Mouse (Mus musculus): ENCODE data around the gene Tbc1d10c. TPM values are rescaled to one million over a fixed set of nuclear protein-coding genes. Genes with fewer than 3 reads are reported as not detected.
A peak's percentile ranks its signal among the peaks of the same experiment; 100 is the strongest.

The Tbc1d10c gene
- total RNA-seq (2021), result 1 to 10 TPM; 1.2 to 1.3 TPM

GRCm38 (mm10) chr19:4190831-4191334 lies at the start of gene Tbc1d10c:
Gene Tbc1d10c (minus strand): TSS chr19:4191284.
- DNase-seq (ENCODE audit: extremely low spot score in 1 of 2, low spot score in 1 of 2), result no peak

GRCm38 (mm10) chr19:4240247-4240668 lies 49.2 kb upstream of the Tbc1d10c start:
- DNase-seq (ENCODE audit: extremely low spot score in 1 of 2, low spot score in 1 of 2), result no peak

- DNase-seq (ENCODE audit: extremely low spot score in 1 of 2, low spot score in 1 of 2), result no peak
Measured at GRCm38 (mm10) chr19:4234548-4234947, 43.5 kb upstream of the Tbc1d10c start.

GRCm38 (mm10) chr19:4232651-4233050 lies 41.6 kb upstream of the Tbc1d10c start:
- DNase-seq (ENCODE audit: extremely low spot score in 1 of 2, low spot score in 1 of 2), result no peak

- peak in 1 of 2 experiments; percentile 27 for DNase-seq (ENCODE audit: extremely low spot score in 1 of 2, low spot score in 1 of 2)
Measured at GRCm38 (mm10) chr19:4232186-4232572, 41.1 kb upstream of the Tbc1d10c start.

GRCm38 (mm10) chr19:4231253-4232185 lies 40.4 kb upstream of the Tbc1d10c start, which contains the start of gene Pold4:
Gene Pold4 (plus strand): TSS chr19:4231899.
- DNase-seq (ENCODE audit: extremely low spot score in 1 of 2, low spot score in 1 of 2), result peak; percentile 87 to 88

- DNase-seq (ENCODE audit: extremely low spot score in 1 of 2, low spot score in 1 of 2), result no peak
Measured at GRCm38 (mm10) chr19:4230415-4230814, 39.3 kb upstream of the Tbc1d10c start.

- DNase-seq (ENCODE audit: extremely low spot score in 1 of 2, low spot score in 1 of 2), result no peak
Measured at GRCm38 (mm10) chr19:4229451-4230076, 38.5 kb upstream of the Tbc1d10c start.

- DNase-seq (ENCODE audit: extremely low spot score in 1 of 2, low spot score in 1 of 2), result no peak
Measured at GRCm38 (mm10) chr19:4228891-4229290, 37.8 kb upstream of the Tbc1d10c start.

- peak; percentile 46 to 58 for DNase-seq (ENCODE audit: extremely low spot score in 1 of 2, low spot score in 1 of 2)
Measured at GRCm38 (mm10) chr19:4227894-4228678, 37.0 kb upstream of the Tbc1d10c start.

GRCm38 (mm10) chr19:4227446-4227845 lies 36.4 kb upstream of the Tbc1d10c start:
- DNase-seq (ENCODE audit: extremely low spot score in 1 of 2, low spot score in 1 of 2), result no peak

GRCm38 (mm10) chr19:4226779-4227178 lies 35.7 kb upstream of the Tbc1d10c start:
- DNase-seq (ENCODE audit: extremely low spot score in 1 of 2, low spot score in 1 of 2), result no peak

- DNase-seq (ENCODE audit: extremely low spot score in 1 of 2, low spot score in 1 of 2), result no peak
Measured at GRCm38 (mm10) chr19:4222165-4222564, 31.1 kb upstream of the Tbc1d10c start.

- DNase-seq (ENCODE audit: extremely low spot score in 1 of 2, low spot score in 1 of 2), result no peak
Measured at GRCm38 (mm10) chr19:4220957-4221743, 30.1 kb upstream of the Tbc1d10c start.

- no peak for DNase-seq (ENCODE audit: extremely low spot score in 1 of 2, low spot score in 1 of 2)
Measured at GRCm38 (mm10) chr19:4220416-4220815, 29.3 kb upstream of the Tbc1d10c start.

GRCm38 (mm10) chr19:4219943-4220342 lies 28.9 kb upstream of the Tbc1d10c start:
- no peak for DNase-seq (ENCODE audit: extremely low spot score in 1 of 2, low spot score in 1 of 2)

GRCm38 (mm10) chr19:4218784-4219183 lies 27.7 kb upstream of the Tbc1d10c start:
- no peak for DNase-seq (ENCODE audit: extremely low spot score in 1 of 2, low spot score in 1 of 2)

GRCm38 (mm10) chr19:4218293-4218692 lies 27.2 kb upstream of the Tbc1d10c start:
- no peak for DNase-seq (ENCODE audit: extremely low spot score in 1 of 2, low spot score in 1 of 2)

- DNase-seq (ENCODE audit: extremely low spot score in 1 of 2, low spot score in 1 of 2), result no peak
Measured at GRCm38 (mm10) chr19:4217855-4218254, 26.8 kb upstream of the Tbc1d10c start.

GRCm38 (mm10) chr19:4217140-4217539 lies 26.1 kb upstream of the Tbc1d10c start:
- DNase-seq (ENCODE audit: extremely low spot score in 1 of 2, low spot score in 1 of 2), result no peak

All from layer of hippocampus, postnatal 25 days (tissue).